Mouse (Mus musculus): ENCODE data around the gene Zfp768. TPM values are rescaled to one million over a fixed set of nuclear protein-coding genes. Genes with fewer than 3 reads are reported as not detected.

Gene Zfp768
- polyA plus RNA-seq, 1 experiment from 2014 or later: 13.9 TPM

DNA sequence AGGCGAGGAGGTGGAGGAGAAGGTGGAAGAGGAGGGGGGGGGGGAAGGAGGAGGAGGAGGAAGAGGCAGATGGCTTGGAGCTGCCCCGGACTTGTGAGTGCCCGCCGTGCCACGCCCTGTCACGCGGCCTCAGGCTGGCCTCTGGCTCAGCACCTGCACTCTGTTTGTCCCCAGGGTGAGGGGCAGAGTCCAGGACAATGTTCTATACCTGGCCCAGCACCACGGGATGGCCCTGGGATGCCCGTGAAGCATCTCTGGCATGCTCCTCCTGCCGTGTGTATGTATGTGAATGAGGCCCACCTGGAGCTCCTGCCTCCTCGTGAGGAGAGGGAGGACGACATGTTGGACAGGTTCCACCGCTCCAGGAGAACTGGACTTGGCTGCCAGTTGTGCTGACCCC, 16.1 kb upstream of the Zfp768 start:
- ATAC-seq (ENCODE audit: insufficient read depth, low FRiP score): peak; percentile 76
- Histone ChIP-seq H3K36me3 (ENCODE audit: control insufficient read depth, insufficient read depth, low read length) (no peaks in the 10 kb centered on the region), H3K9me3 (replicated peaks; ENCODE audit: control insufficient read depth, low read length) (no peaks in the 10 kb centered on the region), H3K4me3 (replicated peaks; ENCODE audit: low read length) (no peak overlapping the region), H3K4me2 (ENCODE audit: low read depth, low read length) (no peak overlapping the region), H3K27ac (ENCODE audit: low read length) (no peak overlapping the region), H3K27me3 (ENCODE audit: control insufficient read depth, insufficient read depth, low read length) (0 out of 2 replicates have a peak, but pooled peaks cover 5% of the 10 kb centered on the region), H3K9ac (ENCODE audit: low read length) (no peak overlapping the region), H3K4me1 (ENCODE audit: control insufficient read depth, insufficient read depth, low read length) (no peaks in the 10 kb centered on the region; the same call in 1 of the 2 replicates)
- WGBS: 32% methylated on average over 13 of the region's 13 CpGs

DNA sequence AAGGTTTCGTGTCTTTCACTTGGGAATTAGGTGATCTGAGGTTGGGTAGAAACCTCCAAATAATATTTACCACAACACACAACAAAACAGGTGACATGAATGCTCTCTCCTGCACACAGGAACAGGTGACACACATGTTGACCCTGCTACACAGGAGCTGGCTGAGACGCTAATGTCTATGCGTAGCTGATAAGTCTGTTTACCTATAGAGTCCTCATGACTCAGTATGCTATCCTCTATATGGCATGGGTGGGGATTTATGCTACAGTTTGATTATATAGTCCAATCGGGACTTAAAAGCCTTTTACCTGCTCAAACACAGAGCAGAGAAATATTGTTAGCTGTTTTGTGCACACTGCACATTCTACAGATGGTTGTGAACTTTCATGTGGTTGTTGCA, 14.9 kb upstream of the Zfp768 start:
- WGBS: 47% methylated on average over 4 of the region's 4 CpGs
- no peak; the same call in 1 of the 2 replicates for ATAC-seq (ENCODE audit: insufficient read depth, low FRiP score)
- no peaks in the 10 kb centered on the region; the same call in 1 of the 2 replicates for H3K4me1 ChIP-seq (ENCODE audit: control insufficient read depth, insufficient read depth, low read length)
- no peak overlapping the region for H3K4me2 ChIP-seq (ENCODE audit: low read depth, low read length)
- no peak overlapping the region for H3K9ac ChIP-seq (ENCODE audit: low read length)
- no peak overlapping the region for H3K27ac ChIP-seq (ENCODE audit: low read length)
- no peaks in the 10 kb centered on the region for H3K36me3 ChIP-seq (ENCODE audit: control insufficient read depth, insufficient read depth, low read length)
- H3K4me3 ChIP-seq (replicated peaks; ENCODE audit: low read length): no peak overlapping the region
- H3K27me3 ChIP-seq (ENCODE audit: control insufficient read depth, insufficient read depth, low read length): 0 out of 2 replicates have a peak, but pooled peaks cover 5% of the 10 kb centered on the region
- no peaks in the 10 kb centered on the region for H3K9me3 ChIP-seq (replicated peaks; ENCODE audit: control insufficient read depth, low read length)

DNA sequence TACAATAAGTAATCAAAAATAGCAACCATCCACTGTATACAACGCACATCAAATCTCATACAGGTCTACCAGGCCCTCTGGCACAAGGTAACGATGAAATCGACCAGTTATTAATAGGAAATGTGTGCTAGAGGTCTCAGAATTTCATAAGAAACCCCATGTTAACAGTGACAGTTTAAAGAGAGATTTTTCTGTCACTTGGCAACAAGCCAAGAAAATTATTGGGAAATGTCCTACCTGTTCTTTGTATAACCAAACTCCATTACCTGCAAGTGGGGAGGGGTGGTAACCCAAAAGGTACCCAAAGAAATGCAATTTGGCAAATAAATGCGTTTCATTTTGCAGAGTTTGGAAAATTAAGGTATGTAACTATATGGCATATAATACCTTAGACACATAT, 13.1 kb upstream of the Zfp768 start:
- H3K27me3 ChIP-seq (ENCODE audit: control insufficient read depth, insufficient read depth, low read length): 0 out of 2 replicates have a peak, but pooled peaks cover 5% of the 10 kb centered on the region
- H3K4me1 ChIP-seq (ENCODE audit: control insufficient read depth, insufficient read depth, low read length): no peaks in the 10 kb centered on the region; the same call in 1 of the 2 replicates
- H3K27ac ChIP-seq (ENCODE audit: low read length): no peak overlapping the region
- WGBS: 67% methylated on average over 4 of the region's 4 CpGs
- H3K9me3 ChIP-seq (replicated peaks; ENCODE audit: control insufficient read depth, low read length): no peaks in the 10 kb centered on the region
- no peak overlapping the region for H3K4me3 ChIP-seq (replicated peaks; ENCODE audit: low read length)
- ATAC-seq (ENCODE audit: insufficient read depth, low FRiP score): no peak
- no peaks in the 10 kb centered on the region for H3K36me3 ChIP-seq (ENCODE audit: control insufficient read depth, insufficient read depth, low read length)
- H3K9ac ChIP-seq (ENCODE audit: low read length): no peak overlapping the region
- no peak overlapping the region for H3K4me2 ChIP-seq (ENCODE audit: low read depth, low read length)

DNA sequence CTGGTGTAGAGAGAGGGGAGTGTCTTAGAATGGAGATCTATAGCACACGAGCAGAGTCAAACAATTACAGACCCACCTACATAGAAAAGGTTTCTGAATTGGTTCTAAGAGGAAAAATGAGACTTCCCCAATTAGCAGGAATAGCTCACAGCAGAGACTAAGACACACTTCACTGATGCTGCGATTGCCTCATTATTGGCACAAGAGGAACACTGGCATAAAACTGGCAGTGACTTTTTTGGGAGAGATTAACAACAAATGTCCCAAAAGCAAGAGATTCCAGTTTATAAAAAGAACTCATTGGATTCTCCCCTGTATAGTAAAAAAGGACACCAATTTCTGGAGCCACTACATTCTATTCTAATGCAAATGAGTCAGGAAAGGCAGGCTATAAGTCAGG, 12.5 kb upstream of the Zfp768 start:
- Histone ChIP-seq H3K4me2 (ENCODE audit: low read depth, low read length) (no peak overlapping the region), H3K27me3 (ENCODE audit: control insufficient read depth, insufficient read depth, low read length) (0 out of 2 replicates have a peak, but pooled peaks cover 3% of the 10 kb centered on the region), H3K9ac (ENCODE audit: low read length) (no peak overlapping the region), H3K27ac (ENCODE audit: low read length) (no peak overlapping the region), H3K36me3 (ENCODE audit: control insufficient read depth, insufficient read depth, low read length) (no peaks in the 10 kb centered on the region), H3K4me1 (ENCODE audit: control insufficient read depth, insufficient read depth, low read length) (no peaks in the 10 kb centered on the region), H3K4me3 (replicated peaks; ENCODE audit: low read length) (no peak overlapping the region), H3K9me3 (replicated peaks; ENCODE audit: control insufficient read depth, low read length) (no peaks in the 10 kb centered on the region)
- WGBS: 69% methylated on average over 2 of the region's 2 CpGs
- ATAC-seq (ENCODE audit: insufficient read depth, low FRiP score): no peak

GRCm38 (mm10) chr7:127355796-127356195, 10.4 kb upstream of the Zfp768 start:
- Histone ChIP-seq H3K9ac (ENCODE audit: low read length) (no peak overlapping the region), H3K36me3 (ENCODE audit: control insufficient read depth, insufficient read depth, low read length) (no peaks in the 10 kb centered on the region), H3K9me3 (replicated peaks; ENCODE audit: control insufficient read depth, low read length) (no peaks in the 10 kb centered on the region), H3K4me2 (ENCODE audit: low read depth, low read length) (no peak overlapping the region), H3K27ac (ENCODE audit: low read length) (no peak overlapping the region), H3K4me3 (replicated peaks; ENCODE audit: low read length) (no peak overlapping the region), H3K4me1 (ENCODE audit: control insufficient read depth, insufficient read depth, low read length) (no peaks in the 10 kb centered on the region), H3K27me3 (ENCODE audit: control insufficient read depth, insufficient read depth, low read length) (0 out of 2 replicates have a peak, but pooled peaks cover 3% of the 10 kb centered on the region)
- no peak for ATAC-seq (ENCODE audit: insufficient read depth, low FRiP score)
- 52% methylated on average over 3 of the region's 3 CpGs for WGBS

- WGBS: 81% methylated on average over 5 of the region's 5 CpGs
- H3K4me3 ChIP-seq (replicated peaks; ENCODE audit: low read length): no peak overlapping the region
- no peaks in the 10 kb centered on the region for H3K36me3 ChIP-seq (ENCODE audit: control insufficient read depth, insufficient read depth, low read length)
- H3K27ac ChIP-seq (ENCODE audit: low read length): no peak overlapping the region
- H3K4me2 ChIP-seq (ENCODE audit: low read depth, low read length): no peak overlapping the region
- peaks cover 5% of the 10 kb centered on the region for H3K4me1 ChIP-seq (ENCODE audit: control insufficient read depth, insufficient read depth, low read length)
- H3K27me3 ChIP-seq (ENCODE audit: control insufficient read depth, insufficient read depth, low read length): no peaks in the 10 kb centered on the region
- H3K9me3 ChIP-seq (replicated peaks; ENCODE audit: control insufficient read depth, low read length): no peaks in the 10 kb centered on the region
- no peak for ATAC-seq (ENCODE audit: insufficient read depth, low FRiP score)
- no peak overlapping the region for H3K9ac ChIP-seq (ENCODE audit: low read length)
These were observed 6.0 kb upstream of the Zfp768 start for GRCm38 (mm10) chr7:127351230-127352004.

- H3K27me3 ChIP-seq (ENCODE audit: control insufficient read depth, insufficient read depth, low read length): no peaks in the 10 kb centered on the region
- ATAC-seq (ENCODE audit: insufficient read depth, low FRiP score): 0 out of 2 replicates have a peak, but pooled peaks have one; percentile 41
- H3K9ac ChIP-seq (ENCODE audit: low read length): peak overlapping the region; percentile 97
- 0 out of 2 replicates have a peak, but pooled peaks cover 7% of the 10 kb centered on the region for H3K36me3 ChIP-seq (ENCODE audit: control insufficient read depth, insufficient read depth, low read length)
- H3K4me2 ChIP-seq (ENCODE audit: low read depth, low read length): peak overlapping the region; percentile 90
- peaks cover 22% of the 10 kb centered on the region for H3K4me1 ChIP-seq (ENCODE audit: control insufficient read depth, insufficient read depth, low read length)
- peak overlapping the region; percentile 97 for H3K4me3 ChIP-seq (replicated peaks; ENCODE audit: low read length)
- WGBS: 14% methylated on average over 8 of the region's 8 CpGs
- H3K9me3 ChIP-seq (replicated peaks; ENCODE audit: control insufficient read depth, low read length): no peaks in the 10 kb centered on the region
- H3K27ac ChIP-seq (ENCODE audit: low read length): peak overlapping the region; percentile 97
These were observed 1.3 kb upstream of the Zfp768 start for GRCm38 (mm10) chr7:127346676-127347075.

DNA sequence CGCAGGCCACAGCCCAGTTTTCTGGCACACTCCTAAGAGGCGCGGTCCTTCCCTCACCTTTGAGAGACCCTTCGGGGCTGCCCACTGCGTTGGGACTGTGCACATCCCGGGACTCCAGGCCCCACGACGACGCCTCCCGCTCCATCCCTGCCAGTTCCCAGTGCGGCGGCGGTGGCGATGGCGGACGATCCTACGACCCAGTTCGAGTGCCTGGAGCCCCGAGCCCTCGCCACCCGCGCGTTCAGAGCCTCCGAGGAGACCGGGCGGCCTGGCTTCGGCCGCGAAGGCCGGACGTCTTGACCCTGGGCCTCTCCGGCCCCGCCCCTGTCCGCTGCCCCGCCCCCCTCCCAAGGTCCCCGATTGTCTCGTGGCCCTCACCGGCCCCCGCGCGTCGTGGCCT, 297 bp downstream of the Zfp768 start:
- peak; percentile 59 for ATAC-seq (ENCODE audit: insufficient read depth, low FRiP score)
- Histone ChIP-seq H3K4me2 (ENCODE audit: low read depth, low read length) (peak overlapping the region; percentile 90), H3K27me3 (ENCODE audit: control insufficient read depth, insufficient read depth, low read length) (no peaks in the 10 kb centered on the region), H3K9ac (ENCODE audit: low read length) (peak overlapping the region; percentile 97), H3K4me1 (ENCODE audit: control insufficient read depth, insufficient read depth, low read length) (peaks cover 22% of the 10 kb centered on the region), H3K9me3 (replicated peaks; ENCODE audit: control insufficient read depth, low read length) (no peaks in the 10 kb centered on the region), H3K36me3 (ENCODE audit: control insufficient read depth, insufficient read depth, low read length) (0 out of 2 replicates have a peak, but pooled peaks cover 7% of the 10 kb centered on the region), H3K27ac (ENCODE audit: low read length) (peak overlapping the region; percentile 97), H3K4me3 (replicated peaks; ENCODE audit: low read length) (peak overlapping the region; percentile 97)
- WGBS: under 1% methylated on average over 42 of the region's 42 CpGs

DNA sequence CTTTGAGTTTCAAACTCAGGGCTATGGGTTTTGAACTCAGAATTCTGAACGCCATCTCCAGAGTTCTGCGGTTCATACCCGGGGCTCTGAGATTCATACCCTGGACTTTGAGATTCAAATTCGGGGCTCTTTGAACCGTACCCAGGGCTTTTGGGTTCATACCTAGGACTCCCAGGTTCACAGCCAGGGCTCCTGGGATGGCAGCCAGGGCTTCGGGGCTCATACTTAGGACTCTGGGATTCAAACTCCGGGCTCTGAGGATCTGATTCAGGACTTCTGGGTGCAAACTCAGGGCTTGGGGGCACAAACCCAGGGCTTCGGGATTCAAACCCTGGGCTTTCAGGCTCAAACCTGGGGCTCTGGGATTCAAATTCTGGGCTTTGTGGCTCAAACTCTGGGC, 1.0 kb downstream of the Zfp768 start:
- WGBS: 87% methylated on average over 8 of the region's 8 CpGs
- peaks cover 22% of the 10 kb centered on the region for H3K4me1 ChIP-seq (ENCODE audit: control insufficient read depth, insufficient read depth, low read length)

More for the DNA sequence above, 1.0 kb downstream of the Zfp768 start:
- Histone ChIP-seq H3K27me3 (ENCODE audit: control insufficient read depth, insufficient read depth, low read length) (no peaks in the 10 kb centered on the region), H3K36me3 (ENCODE audit: control insufficient read depth, insufficient read depth, low read length) (0 out of 2 replicates have a peak, but pooled peaks cover 7% of the 10 kb centered on the region), H3K9ac (ENCODE audit: low read length) (peak overlapping the region; percentile 97), H3K4me2 (ENCODE audit: low read depth, low read length) (peak overlapping the region; percentile 90), H3K9me3 (replicated peaks; ENCODE audit: control insufficient read depth, low read length) (no peaks in the 10 kb centered on the region), H3K4me3 (replicated peaks; ENCODE audit: low read length) (peak overlapping the region; percentile 97), H3K27ac (ENCODE audit: low read length) (no peak overlapping the region)
- ATAC-seq (ENCODE audit: insufficient read depth, low FRiP score): no peak

Data from stomach, embryonic 16.5 days (tissue).